Mouse (Mus musculus) ovary, postnatal 14 days (tissue): ENCODE measurements around the gene Myo18b.

Experiments
- DNase-seq: peaks from one replicate; pipeline ENCODE4 v3.0.0; 2022; ENCODE audit warnings: low spot score

Myo18b gene

DNA sequence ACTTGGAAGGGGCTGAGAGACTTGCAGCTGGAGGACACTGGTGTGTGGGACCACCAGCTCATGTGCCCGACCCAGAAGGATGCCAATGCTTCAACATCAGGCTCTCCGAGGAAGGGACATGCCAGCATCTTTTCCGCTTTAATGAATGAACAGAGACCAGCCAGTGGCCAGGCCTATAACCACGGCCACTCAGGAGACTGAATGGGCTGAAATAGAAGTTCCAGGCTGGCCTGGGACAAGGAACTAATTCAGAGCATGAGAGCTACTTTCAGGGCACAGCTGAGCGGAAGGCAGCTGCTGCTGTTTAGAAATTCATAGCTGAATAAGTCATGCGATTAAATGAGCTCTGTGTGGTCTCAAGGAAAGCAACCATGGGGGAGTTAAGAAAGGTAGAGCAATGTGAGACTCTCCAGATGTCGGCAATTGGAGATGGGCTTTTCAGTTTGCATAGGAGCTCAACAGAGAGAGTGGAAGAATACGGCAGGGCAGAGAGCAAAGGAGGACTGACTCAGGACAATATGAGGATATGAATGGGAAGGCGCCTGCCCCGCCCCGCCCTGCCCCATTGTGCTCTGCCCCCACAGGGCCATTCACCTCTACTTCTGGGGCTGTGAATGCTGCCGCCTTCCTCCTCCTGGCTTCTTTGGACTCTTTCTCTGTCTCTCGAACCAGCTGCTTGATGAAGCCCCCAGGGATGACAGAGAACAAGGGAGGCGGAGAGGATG is 18.6 kb downstream of the Myo18b start:
- no peak for DNase-seq

DNA sequence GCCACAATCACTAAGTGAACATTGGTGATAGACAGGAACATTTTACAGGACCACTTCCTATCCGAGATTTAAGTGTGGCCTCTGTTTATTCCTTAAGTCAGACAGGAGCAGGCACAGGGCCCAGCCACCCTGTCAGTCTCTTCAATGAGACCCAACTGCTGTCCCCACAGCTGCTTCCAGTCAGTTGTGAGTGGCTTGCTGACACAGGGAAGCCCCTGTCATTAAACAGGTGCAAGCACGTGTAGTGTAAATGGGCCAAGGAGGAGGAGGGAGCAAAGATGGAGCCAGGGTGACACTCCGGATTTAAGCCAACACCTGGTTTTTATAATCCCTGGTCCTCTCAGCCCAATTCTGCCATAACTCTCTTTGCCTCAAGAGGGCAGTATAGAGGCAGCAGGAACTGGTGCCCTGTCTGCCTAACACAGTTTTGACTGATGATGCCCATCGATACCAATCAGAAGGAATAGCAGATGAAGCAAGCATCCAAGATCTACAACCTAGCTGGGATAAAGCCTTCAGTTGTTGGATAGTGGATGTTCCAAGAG is 19.2 kb downstream of the Myo18b start:
- peak; percentile 41 for DNase-seq

DNA sequence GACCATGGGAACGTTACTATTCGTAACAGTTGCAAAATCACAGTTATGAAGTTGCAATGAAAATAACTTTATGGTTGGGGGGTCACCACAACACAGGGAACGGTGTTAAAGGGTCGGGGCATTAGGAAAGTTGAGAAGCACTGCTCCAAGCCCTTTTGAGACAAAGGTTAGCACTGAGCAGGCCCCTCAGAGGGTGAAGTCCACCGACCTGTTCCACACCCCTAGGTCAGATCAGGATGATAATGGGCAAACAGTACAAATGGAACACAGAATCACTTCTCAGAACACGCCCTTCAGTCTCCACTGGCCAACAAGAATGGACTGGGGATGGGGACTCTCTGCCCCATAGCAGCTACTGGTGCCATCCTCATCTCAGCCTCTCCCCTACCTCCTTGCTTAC is 23.2 kb downstream of the Myo18b start:
- no peak for DNase-seq

DNA sequence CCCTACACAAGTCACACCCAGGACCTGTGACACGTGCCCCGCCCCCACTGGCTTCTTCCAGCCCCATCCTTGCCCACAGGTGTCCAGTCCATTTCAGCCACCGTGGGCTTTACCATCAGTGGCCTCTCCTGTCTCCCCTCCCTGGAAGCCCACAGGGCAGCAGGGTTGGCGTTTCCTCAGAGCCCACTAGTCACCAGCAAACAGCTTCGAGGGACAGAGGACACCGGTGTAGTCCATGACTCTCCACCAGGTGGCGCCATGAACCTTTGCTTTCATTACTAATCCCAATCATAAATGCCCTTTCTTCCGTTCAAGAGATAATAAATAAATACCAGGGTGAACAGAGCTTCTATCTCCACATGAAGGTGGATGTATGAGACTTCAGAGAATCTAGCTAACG is 25.4 kb downstream of the Myo18b start:
- DNase-seq: peak; percentile 67

DNA sequence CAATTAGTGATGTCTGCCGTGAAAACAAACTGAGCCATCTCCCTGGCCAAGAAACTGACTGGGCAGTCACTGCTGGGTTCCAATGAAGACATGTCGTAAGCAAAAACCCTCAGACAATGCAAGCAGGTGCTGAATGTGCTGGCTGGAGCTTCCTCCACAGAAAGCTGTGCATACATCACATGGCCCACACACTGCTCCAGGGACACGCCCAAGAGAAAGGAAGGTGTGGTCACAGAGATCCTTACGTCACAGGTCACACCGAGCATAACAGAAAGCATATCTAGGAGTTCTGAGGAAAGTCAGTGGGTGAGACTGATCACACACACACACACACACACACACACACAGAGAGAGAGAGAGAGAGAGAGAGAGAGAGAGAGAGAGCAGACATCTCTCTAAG is 27.5 kb downstream of the Myo18b start:
- DNase-seq: no peak

DNA sequence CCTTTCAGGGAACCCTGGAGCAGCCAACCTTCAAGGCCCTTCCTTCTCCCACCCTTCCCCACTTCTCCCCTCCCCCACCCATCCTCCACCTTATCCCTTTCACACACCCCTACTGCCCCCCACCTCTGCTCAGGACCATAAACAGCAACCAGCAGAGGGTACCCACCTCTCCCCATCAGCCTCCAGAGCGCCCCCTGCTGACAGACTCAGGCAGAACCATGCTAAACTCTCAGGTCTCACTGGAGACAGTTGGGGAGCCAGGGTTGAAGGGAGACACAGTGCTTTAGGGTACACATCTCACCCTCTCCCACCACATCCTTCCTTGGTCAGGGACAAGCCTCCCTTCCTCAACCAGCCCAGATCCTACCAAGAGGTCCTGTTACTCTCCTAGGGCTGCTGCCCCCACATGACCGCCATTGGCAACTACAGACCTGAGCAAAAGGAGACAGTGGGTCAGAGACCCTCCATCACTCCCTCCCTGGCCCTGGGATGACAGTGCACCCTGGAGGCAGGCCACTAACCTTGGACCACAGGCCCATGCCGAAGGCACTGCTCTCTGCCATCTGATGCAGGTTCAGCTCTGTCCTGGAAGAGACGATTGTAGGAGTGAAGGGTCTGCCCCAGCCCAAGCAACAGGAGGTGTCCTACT is 31.3 kb downstream of the Myo18b start:
- DNase-seq: peak; percentile 37

DNA sequence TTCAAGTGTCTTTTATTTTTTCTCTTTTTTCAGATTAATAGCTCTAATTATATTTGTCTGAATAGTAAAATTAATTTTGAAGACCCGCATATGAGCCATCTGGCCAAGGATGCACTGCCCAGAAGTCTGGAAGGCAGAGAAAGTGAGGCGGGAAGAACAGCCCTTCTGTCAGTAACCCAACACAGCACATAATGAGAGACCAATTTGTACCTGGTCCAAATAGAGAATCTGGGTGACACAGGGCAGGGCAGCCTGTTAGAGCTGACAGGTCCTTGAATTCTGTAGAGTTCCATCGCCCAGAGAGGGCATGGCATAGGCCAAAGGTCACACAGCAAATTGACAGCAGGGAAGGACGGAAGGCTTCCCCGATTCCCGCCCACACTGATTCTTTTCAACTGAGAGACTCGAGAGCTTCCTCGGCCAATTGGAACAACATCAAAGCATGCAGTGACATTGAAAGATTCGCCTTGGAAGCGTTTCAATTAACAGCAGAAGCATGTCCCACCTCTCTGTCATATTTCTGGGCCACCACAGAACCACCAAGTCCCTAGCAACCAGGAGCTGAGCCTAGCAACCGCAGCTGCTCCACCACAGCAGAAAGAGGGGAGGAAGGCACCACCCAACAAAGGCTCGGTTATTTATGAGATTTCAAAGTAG is 36.7 kb downstream of the Myo18b start:
- DNase-seq: no peak

DNA sequence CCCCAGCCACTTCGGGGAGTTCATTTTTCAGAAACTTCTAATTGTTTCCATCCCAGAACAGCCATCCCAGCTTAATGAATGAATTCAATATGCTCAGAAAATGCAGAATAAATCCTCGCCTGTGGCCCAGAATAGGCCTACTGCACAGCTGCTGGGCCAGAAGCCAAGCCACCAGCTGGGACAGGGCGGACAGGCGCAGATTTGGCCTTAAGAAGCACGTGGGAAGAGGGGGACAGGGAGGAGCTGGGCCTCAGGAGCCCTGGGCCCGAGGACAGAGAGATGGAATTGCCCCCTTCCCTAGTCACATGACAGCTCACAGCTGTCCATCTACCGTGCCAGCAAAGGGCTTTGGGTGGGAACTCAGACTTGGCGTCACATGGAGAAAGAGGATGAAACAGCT is 43.0 kb downstream of the Myo18b start:
- DNase-seq: peak; percentile 52

DNA sequence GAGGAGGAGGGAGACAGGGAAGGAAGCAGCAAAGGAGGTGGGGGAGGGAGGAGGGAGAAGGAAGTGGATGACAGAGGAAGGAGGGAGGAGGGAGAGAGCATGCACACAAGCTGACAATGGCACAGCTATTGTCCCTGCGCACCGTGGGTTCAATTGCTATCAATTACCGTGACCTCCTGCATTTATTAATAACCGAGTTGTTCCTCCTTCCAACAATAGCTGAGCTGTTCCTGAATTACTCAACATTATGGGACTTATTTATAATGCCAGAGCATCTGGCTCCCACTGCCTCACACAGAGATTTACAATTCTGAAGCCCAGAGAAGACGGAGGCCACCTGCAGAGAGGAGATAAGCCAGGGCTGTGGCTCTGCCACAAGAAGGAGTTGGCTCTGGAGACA is 44.8 kb downstream of the Myo18b start:
- DNase-seq: no peak

DNA sequence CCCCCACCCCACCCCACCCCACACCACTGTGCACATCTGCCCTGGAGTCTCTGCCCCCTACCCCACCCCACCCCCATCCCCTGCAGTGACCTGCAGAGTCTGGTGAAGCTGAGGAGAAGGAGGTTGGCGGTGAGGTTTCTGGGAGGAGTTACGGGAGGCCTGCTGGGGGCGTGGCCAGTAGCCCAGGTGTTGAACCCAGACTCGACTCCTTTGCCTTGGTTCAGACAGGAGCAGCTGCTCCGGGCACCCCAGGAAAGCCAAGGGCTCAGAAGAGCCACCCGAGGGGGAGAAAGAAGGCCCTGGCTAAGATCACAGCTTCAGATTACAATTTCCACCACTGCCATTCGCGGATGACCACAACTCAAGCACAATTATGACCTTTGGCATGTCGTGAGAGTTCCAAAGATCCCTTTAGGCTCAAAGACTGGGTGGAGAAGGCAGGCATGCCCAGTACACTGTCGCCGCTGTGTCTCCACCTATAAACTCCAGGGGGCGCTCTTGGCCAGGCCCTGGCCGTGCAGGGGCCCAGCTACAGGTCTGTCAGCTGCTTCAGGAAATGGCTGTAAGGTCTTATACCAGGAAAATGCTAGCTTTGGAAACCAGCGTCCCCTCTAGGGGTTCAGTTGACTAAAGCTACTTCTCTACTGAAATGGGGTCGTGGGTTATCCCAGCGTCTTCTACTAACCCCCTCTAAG is 47.4 kb downstream of the Myo18b start:
- DNase-seq: peak; percentile 57

DNA sequence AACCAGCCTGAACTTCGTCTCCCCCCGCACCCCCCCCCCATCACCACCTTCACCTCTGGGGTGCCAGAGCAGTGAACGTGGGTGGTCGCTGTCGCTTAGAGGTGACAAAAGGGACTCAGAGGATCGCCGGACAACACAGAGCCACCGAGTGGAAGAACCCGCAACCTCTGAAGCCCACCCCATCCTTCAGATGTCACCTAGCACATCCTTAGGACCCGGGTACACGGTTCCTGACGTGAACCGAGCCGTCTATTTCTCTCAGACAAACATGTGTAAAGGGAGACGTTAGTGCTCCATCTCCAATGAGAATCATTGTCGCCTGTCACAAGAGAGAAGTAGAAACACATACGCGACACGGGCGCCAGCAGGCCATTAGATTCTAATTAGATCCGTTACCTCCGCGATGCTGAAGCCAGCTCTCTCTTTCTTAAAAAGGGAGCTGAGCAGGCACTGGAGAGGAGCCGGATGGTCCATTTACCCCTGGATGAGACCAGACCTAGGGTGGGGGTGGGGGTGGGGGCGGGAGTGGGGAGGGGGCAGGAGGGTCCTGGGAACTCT is 48.1 kb downstream of the Myo18b start:
- no peak for DNase-seq

DNA sequence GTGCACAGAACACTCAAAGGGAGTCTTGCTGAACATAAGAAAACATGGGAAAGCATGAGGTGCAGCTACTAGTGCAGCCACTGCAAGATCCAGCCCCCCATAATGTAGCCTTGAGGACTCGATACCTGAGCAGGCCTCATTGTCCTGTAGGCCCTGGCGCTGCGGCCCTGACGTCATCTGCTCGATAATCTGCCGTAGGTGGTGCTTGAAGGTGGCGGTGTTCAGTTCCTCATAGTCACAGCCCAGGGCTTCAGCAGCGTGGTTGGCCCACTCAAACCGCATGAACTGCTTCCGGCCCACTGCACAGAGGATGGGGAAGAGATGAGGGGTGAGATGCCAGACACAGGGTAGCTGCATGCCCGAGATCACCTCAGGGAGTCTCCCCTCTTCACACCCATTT is 50.0 kb downstream of the Myo18b start:
- DNase-seq: no peak

DNA sequence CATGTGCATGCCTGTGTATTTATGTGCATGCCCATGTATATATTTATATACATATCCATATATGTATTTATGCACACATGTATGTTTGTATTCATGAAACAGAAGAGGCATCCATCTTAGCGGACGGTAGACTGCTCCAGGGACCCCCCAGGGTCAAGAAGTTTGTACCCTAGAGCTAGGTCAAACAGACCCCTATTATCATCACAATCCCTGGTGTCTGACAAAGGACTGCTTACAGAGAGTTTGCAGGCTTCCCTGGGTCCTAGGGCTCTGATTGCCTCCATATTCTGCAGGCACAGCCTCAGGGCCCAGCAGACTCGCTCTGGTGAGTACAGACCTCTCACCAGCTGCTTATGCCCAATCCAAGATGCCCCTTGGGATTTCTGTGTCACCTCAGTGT is 51.7 kb downstream of the Myo18b start:
- no peak for DNase-seq

DNA sequence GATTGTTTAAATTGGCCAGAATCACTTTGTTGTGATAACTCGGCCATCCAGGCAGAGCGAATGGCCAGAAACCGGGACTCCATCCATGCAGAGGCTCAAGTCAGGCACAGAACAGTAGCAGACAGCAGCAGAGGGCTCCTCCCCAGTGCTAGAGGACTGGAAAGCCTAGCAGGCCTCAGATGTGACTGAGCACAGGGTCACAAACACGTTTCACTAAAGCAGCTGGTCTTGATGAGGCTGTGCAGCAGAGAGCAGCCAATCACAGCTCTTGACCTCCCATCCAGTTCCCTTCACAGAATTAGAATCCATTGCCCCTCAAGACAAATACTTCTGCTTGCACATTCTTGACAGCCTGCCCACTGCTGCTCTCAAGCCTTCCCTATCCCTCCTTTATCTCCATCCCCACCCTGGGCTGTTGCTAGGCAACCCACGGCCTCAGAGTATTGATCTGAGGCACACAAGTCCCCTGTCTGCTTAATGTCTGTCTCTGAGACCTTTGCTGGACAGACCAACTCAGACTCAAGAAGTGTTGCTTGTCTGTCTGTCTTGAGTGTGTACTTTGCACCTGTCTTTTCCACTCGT is 52.4 kb downstream of the Myo18b start:
- DNase-seq: no peak

DNA sequence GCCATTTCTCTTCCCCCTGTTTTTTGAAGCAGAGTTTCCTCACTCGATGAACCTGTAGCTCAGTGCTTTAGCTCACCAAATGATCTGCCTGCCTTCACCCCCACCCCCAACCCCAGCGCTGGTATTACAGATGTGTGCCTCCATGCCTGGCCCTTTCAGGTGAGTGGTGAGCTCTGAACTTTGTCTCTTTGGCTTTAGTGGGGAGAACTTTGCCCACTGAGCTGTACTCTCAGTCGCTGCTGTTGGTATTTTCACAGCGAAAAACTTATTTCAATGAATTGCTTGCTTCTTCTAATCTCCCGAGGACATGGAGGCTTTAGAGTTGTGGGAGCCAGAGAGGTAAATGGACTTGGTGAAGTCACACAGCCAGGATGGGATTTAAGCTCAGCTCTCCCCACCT is 53.5 kb downstream of the Myo18b start:
- DNase-seq: no peak

DNA sequence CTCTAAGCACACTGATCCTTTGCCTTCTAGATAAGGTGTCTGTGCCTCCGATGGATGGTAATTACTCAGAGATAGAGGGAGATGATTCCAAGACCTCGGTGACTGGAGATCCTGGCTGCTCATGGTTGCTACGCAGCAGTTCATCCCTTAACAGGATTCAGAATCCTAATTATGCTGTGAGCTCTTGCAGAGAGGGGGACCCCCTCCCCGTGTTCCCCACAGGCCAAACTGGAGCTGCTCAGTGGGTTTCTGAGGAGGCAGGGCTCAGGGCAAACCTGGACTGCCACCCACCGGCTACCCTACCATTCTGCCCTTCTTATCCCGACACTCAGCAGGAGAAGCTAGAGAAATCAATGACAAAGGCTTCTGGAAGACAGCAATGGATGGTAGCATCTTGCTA is 54.3 kb downstream of the Myo18b start:
- DNase-seq: no peak

DNA sequence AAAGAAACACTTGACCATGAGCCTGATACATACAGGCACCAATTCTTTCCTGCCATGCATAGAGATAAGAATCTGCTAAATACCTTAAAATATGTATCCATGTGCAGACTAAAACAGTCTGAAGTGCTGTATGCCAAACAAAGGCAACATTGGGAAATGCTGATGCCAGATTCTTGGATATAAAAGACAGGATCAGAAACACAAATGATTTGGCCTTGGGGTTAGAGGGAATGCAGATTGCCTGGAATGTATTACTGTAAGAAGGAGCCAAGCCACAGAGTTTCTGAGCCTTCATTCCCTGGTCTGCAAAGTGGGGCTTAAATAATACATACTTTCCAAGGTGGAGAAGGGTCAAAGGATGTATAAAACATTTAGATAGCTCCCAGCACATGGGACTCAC is 61.3 kb downstream of the Myo18b start:
- no peak for DNase-seq

DNA sequence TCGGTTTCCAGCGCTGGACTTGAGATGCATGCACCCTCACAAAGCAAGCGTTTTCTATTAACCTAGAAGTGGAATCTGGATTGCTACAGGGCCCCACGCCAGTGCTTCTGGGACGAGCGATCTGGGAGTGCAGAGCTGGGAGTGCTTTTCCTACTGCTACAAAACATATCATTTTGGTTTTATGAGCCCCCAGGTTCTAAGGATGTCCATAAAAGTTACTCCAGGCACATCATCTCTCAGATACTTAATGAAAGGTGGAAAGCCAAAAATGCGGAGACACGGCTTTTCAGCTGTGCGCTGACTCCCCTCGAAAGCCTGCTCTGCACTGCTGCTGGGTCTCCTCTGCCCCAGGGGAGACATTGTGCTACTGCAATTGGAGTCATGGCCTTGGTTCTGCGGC is 62.3 kb downstream of the Myo18b start:
- DNase-seq: no peak

DNA sequence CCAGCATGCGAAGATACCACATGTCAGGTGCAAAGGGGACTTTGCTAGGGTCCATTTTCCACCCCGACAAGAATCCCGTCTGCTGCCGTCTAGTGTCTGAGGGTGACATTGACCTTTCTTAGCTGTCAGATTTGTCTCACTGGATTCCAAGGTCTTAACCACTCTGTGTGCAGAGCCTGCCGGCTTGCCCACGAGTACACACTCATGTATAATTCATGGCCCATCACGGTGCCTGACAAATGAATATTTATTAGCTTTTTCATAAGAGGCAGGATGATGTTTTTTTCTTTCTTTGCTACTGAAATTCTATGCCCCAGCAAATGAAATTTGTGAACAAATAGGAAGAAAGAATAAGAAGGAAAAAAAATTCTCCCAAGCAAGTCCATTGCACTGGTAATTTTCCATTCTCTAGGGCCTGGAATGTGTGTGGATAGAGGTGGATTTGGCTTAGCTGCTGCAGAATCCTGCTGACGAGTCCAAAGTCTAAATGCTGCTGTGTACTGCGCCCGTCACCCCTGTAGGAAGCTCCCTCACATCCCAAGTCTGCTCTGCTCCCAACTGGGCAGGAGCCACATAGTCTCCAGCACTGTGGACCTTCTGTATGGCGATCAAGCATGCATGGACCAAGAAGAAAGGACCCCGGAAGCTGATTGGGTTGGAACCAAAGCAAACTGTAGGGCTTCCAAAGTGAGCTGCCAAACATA is 70.9 kb downstream of the Myo18b start:
- DNase-seq: no peak

DNA sequence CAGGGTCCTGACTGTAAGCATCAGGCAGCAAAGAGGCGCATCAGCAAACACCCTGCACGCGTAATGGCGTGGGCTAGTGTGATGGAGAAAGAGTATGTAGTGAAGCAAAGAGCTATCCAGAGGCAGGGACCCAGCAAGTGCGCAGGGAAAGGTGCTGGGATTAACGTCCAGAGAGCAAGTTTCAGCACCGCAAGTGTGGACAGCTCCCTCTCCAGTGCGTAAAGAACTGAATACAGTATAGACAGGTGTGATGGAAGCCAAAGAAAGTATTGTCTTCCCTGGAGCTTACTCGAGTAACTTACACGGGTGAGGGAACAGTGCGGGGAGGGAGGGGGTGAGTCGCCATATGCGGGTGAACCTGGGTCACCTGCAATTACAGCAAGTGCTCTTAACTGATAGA is 71.8 kb downstream of the Myo18b start:
- peak; percentile 43 for DNase-seq

DNA sequence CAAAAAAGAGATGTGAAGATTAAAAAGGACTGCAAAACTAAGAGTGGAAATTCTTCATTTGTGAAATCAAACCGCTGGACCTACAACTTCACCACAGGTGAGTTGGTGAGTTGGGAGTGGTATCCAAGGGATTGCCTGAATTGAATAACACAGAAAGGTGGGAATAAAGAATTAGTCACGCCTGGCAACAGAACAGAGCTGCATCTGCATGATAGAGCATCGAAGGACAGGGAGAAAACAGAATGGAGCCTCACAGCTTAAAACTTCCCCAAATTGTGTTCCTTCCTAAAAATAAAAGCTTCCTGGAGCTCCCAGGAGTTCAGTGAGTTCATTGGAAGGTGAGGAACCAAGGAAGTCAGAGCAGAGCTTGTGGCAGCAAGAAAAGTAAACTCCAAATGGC is 73.7 kb downstream of the Myo18b start:
- no peak for DNase-seq
